23 mouse cellular contexts compared by ENCODE assay signal in the genomic region with DNA sequence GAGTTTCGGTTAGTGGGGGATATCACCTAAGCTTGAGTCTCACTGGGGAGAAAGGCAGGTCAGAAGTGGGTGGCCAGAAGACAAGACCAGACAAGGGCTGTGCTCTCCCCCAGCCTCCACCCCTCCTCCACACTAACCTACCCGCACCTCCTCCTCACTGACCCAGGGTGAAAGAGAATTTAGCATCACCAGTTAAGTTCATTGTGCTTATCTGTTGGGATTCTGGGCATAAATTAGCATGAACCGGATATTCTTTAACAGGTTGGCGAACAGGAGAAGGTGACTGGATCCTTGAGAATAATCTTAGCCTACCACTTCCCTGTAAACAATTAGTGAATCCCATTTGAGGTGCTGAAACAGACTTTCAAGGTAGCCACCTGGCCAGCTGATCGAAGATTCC.
"Had no signal": no experiment of that assay in that cellular context is flagged by ENCODE, and none has a peak within 500 bp of the region (broad histone marks: within the 10 kb centered on the region; RNA-seq: fewer than 3 reads in every experiment).

No protein-coding gene starts in this region.

- DNase-seq: kidney, postnatal 10 days; kidney, postnatal 36 days; layer of hippocampus, postnatal 36 days; lung, adult 18-20 months; lung, postnatal 10 days; lung, postnatal 36 days; right cerebral cortex, adult 18-20 months; right cerebral cortex, postnatal 14 days; right cerebral cortex, postnatal 4 days; thymus, adult 2 months; thymus, postnatal 14 days; thymus, postnatal 4 days had no signal

- H3K27me3 ChIP-seq: kidney, embryonic 15.5 days; liver, embryonic 15.5 days; lung, embryonic 15.5 days; megakaryocyte, embryonic 14.5 days; midbrain, embryonic 13.5 days; neural tube, embryonic 12.5 days; neural tube, embryonic 15.5 days had no signal

- H3K9me3 ChIP-seq: kidney, embryonic 15.5 days; liver, embryonic 15.5 days; lung, embryonic 15.5 days; megakaryocyte, embryonic 14.5 days; midbrain, embryonic 10.5 days; midbrain, embryonic 13.5 days; neural tube, embryonic 12.5 days; neural tube, embryonic 15.5 days had no signal

- H3K4me2 ChIP-seq: kidney, embryonic 15.5 days; liver, embryonic 15.5 days; lung, embryonic 15.5 days; midbrain, embryonic 13.5 days; neural tube, embryonic 12.5 days; neural tube, embryonic 15.5 days had no signal

- H3K4me3 ChIP-seq: kidney, embryonic 15.5 days; left cerebral cortex, adult 2 months; liver, embryonic 15.5 days; lung, embryonic 15.5 days; megakaryocyte, embryonic 14.5 days; midbrain, embryonic 10.5 days; midbrain, embryonic 13.5 days; neural tube, embryonic 12.5 days; neural tube, embryonic 15.5 days had no signal

- ATAC-seq: midbrain, embryonic 13.5 days; midbrain, embryonic 16.5 days had no signal

- H3K9ac ChIP-seq: kidney, embryonic 15.5 days; liver, embryonic 15.5 days; lung, embryonic 15.5 days; midbrain, embryonic 13.5 days; neural tube, embryonic 12.5 days; neural tube, embryonic 15.5 days had no signal

- H3K4me1 ChIP-seq: kidney, embryonic 15.5 days; liver, embryonic 15.5 days; lung, embryonic 15.5 days; midbrain, embryonic 10.5 days; midbrain, embryonic 13.5 days; neural tube, embryonic 12.5 days; neural tube, embryonic 15.5 days had no signal

- H3K27ac ChIP-seq: kidney, embryonic 15.5 days; left cerebral cortex, adult 2 months; liver, embryonic 15.5 days; lung, embryonic 15.5 days; midbrain, embryonic 10.5 days; midbrain, embryonic 13.5 days; neural tube, embryonic 12.5 days; neural tube, embryonic 15.5 days; stomach, postnatal 0 days had no signal
